Mouse (Mus musculus): ENCODE results near the gene Pias3.
"Not testable (repeated sequence)": the region's sequence is repeated elsewhere in the genome, so short reads cannot be mapped to it uniquely, and the experiment has no call there.

Gene Pias3

DNA sequence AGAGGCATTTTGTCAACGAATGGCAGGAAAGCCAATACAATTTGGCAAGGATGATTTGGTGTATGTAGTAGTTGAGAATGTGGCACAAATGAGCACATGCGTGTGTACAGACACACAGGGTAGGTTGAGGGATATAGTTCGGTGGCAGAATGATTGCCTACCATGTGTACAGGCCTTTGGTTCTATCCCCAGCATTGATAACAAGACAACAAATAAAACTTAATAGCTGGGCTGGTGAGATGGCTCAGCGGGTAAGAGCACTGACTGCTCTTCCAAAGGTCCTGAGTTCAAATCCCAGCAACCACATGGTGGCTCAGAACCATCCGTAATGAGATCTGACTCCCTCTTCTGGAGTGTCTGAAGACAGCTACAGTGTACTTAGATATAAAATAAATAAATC is 10.1 kb upstream of the Pias3 start:
- DNase-seq (ENCODE audit: low read depth), result not testable (repeated sequence)

DNA sequence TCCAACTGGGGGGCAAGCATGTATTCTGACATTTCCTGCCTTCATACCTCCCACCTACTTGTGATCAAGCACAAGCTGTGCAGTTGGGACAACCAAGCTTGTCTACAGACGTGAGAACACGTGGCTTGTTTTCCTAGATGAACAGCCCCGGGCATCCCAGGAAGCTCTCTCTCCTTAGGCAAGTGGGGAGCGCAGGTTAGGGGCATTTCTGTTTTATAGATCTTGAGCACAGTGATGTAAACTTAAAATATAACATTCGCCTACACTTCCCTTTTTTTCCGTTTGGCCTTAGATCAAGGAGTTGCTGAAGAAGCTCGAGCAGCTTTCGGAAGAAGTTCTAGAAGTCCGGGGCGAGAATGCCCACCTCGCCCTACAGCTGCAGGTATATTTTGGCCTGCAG is 7.3 kb upstream of the Pias3 start:
- DNase-seq (ENCODE audit: low read depth), result no peak

DNA sequence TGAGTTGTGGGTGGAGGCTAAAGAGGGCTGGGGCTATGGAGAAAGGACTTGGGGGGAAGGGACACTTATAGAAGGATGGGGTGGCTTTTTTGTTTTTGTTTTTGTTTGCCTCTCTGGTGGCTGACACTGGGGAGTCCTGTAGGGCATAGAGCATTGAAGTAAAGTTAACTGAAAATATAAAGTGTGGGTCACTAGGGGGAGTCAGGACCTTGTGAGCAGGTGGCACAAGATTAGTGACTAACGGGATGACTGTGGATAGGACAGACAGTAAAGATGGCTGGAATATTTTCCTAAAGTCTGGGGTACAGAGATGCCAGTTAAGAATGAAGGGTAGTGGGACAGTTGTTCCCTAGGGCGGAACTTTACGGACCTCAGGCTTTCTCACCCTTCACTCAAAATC is 5.9 kb upstream of the Pias3 start:
- peak; percentile 51 for DNase-seq (ENCODE audit: low read depth)

DNA sequence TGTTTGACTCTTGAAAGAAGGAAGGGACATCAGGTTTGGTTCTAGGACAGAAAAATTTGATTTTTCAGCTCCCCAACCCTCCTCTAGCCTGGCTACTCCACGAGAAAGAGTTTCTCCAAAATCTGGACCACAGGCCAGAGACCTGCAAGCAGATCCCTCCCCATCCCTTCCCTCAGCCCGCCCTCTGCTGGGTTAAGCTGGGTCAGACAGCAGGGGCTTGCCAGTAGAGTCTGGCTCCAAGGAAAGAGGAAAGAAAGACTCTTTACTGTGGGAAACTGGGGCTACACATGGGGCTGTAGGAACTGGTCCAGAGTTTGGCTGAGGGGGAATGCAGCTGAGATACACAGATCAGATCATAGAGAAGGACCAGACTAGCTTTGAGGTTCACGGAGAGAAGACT is 3.7 kb upstream of the Pias3 start:
- no peak for DNase-seq (ENCODE audit: low read depth)

DNA sequence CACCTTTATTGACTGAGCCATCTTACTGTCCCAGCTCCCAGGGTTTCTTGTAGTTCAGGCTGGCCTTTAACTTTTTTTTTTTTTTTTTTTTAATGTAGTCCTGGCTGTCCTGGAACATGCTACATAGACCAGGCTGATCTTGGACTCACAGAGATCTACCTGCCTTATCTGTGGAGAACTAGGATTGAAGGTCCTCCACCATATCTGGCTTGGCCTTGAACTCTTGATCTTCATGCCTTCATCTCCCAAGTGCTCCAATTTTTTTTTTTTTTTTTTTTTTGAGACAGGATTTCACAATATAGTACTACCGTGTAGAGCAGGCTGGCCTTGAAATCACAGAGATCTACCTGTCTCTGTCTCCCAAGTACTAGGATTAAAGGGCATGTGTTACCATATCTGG is 2.6 kb upstream of the Pias3 start:
- DNase-seq (ENCODE audit: low read depth), result no peak

DNA sequence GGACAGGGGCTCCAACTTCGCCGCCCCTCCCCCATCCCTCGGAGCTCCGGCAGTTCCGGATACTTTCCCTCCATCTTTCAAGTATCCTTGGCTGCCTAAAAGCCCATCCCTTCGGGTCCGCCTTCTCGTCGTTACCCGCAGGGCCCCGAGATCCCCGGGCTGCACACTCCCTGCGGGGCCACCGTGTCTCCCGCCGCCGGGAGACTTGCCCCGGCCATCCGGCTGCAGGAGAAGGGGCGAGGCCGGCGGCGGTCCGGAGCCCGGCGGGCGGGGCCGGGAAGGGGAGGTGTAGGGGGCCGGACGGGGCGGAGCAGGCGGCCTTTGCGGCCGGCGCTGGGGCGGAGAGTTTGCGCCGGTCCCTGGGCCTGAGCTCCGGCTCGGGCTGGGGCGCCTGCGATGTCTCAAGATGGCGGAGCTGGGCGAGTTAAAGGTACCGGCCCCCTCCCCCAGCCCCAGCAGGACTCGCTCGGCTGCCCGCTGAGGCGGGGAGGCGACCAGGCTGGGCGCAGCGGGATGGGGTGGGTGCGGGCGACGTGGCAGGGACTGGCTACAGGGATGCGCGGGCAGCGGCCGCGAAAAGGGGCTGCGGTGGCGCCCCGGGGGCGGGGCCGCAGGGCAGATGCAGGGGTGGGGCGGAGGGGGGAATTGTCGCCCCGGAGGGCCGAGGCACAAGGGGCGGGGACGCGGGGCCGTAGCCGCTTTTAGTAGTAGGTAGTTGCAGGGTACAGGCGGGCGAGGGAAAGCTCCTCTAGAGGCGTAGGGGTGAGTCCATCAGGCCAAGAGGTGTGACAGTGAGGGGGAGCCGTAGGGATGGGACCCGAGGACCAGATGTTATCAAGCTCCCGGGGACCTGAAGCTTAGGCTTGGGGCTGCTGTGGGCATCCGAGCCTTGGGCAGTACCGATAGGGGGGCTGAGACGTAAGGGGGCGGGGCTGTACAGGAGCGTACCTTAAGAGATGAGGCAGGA is 865 bp downstream of the Pias3 start:
- peak; percentile 87 for DNase-seq (ENCODE audit: low read depth)

DNA sequence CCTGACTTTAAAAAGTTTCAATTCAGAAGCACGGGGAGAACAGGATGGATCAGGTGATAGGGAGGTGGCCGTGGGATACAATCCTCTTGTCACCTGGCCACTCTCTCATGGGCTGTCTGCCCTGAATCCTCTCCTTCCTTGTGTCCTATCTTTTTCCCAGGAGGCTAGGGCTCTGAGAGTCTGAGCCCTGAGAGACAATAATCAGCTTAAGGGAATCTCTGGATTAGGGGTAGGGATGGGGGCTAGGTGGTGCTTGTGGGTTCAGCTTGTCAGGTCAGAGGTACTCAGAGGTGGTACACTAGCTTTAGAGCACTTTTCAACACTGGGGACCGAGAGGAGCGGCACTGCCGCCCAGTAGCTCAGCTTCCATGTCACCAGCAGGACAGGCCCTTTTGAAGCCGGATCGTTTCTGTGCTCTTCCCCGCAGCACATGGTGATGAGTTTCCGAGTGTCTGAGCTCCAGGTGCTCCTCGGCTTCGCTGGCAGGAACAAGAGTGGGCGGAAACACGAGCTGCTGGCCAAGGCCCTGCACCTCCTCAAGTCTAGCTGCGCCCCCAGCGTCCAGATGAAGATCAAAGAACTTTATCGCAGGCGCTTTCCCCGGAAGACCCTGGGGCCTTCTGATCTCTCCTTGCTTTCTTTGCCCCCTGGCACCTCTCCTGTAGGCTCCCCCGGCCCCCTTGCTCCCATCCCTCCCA is 3.0 kb downstream of the Pias3 start:
- DNase-seq (ENCODE audit: low read depth), result no peak

DNA sequence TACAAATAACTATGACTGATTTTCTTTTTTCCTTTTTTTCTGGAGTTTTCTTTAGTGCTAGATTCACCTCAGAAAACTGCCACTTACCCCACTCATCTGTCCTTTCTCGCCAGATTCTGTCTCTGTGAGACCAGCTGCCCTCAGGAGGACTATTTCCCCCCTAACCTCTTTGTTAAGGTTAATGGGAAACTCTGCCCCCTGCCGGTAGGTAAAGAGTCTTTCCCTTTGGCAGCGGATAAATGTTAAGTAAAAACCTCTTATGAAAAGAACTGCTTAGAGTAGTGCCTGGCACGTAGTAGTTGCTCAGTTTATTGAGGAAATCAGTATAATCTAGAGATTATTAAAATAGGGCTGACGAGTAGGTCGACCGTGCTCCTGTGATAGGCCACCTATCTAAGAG is 4.2 kb downstream of the Pias3 start:
- DNase-seq (ENCODE audit: low read depth), result peak; percentile 72

DNA sequence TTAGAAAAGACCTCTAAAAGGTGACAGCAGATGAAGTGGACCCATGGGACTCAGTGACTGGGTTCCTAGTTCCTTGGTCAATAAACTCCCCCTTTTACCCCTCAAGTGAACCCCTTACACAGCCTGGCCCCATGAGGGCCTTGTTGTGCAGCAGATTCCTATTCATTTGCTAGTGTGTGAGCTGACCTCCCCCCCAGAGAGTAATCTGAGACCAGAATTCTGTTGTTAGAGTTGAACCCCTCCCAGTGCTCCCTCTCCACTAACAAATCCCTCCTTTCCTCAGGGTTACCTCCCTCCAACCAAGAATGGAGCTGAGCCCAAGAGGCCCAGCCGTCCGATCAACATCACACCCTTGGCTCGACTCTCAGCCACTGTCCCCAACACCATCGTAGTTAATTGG is 4.8 kb downstream of the Pias3 start:
- no peak for DNase-seq (ENCODE audit: low read depth)

DNA sequence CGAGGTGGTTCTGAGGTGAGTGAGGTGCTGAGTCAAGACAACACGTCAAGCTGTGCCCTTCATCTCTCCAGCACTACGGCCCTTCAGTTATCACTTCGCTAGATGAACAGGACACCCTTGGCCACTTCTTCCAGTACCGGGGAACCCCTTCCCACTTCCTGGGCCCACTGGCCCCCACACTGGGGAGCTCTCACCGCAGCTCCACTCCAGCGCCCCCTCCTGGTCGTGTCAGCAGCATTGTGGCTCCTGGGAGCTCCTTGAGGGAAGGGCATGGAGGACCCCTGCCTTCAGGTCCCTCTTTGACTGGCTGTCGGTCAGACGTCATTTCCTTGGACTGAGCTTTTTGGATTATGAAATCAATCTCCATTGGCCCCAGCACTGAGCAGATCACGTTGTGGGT is 8.6 kb downstream of the Pias3 start:
- DNase-seq (ENCODE audit: low read depth), result peak; percentile 58

DNA sequence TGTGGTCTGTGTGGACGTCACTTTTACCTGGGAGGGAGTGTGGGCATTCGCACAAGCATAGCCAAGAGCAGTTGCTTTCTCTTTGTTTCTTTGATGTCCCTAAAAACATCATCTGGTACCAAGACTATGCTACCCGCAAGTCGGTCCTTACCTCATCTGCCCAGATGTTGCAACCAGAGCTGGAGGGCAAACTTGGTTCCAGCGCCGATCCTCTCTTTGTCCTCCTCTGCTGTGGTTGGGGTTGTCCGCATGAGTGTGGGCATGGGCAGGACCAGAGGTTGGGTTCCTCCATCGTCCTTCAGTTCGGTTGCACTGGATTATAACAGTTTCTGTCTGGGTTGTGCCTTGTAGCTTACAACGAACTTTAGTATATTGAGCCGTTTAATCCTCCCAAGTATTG is 10.0 kb downstream of the Pias3 start:
- no peak for DNase-seq (ENCODE audit: low read depth)

DNA sequence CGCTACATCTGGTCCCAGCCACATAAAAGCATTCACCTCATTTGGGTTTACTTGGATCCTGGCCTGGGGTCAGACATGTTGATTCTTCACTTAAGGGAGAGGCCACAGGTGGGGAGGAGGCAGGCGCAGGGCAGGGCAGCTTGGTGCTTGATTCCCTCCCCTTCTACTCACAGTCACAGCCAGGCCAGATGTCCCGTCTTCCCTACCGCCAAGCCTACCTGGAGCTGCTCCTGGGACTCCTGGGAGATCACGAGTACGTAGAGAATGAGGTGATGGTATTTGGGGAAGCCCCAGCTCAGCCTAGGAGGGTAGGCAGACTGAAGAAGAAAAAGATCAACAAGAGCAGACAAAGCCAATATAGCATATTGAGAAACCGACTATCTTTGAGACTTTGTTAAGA is 10.8 kb downstream of the Pias3 start:
- no peak for DNase-seq (ENCODE audit: low read depth)

DNA sequence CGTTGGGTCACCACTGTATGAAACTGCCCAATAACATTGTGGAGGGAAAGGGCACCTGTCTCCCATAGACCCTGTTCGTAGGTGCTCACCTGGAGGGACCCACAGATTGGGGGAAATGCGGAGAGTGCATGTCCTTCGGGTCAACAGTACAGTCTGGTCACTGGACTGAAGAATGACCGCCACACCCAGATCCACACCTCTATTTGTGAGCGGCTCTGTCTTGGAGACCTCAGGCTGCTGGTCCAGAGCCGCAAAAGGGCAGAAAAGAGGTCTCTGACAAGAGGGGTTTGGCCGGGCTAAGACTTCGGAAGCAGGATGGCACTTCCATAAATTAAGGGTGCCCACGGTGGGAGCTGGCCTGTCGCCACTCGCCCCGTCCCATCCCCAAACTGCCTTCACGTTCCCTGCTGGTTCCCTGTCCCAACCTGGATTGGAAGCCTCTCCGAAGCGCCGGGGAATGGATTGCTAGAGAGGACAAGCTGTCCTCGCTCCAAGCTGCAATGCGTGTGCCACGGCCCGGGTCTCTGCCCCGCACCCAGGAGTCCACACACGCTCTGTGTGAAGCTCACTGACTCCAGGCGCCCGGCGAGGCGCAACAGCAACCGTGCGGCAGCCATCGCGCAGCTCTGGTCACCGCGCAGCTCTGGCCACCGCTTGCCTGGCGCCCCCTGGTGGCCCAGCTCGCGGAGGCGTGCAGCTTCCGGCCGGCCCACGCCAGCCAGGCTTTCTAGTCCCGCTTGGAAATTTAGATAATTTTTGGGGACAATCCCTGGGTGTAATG is 11.9 kb downstream of the Pias3 start, which contains the start of gene Nudt17:
Nudt17 (minus strand) TSS at position 660 of the 781 bp plus-strand sequence.
- DNase-seq (ENCODE audit: low read depth), result peak; percentile 79

DNA sequence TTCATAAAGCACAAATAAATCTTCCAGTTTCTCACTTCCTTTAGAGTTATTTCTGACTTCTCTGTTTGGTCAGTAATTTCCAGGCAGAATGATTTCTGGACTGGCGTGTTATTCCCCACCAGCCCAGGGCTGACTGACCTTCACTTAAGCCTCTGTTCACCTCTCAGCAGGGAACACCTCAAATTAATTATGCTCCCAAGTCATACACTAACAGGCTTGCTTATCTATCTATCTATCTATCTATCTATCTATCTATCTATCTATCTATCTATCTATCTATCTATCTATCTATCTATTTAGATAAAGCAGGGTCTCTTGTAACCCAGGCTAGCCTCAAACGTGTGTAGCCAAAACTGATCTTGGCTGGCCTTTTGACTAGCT is 12.5 kb downstream of the Pias3 start:
- DNase-seq (ENCODE audit: low read depth), result no peak

DNA sequence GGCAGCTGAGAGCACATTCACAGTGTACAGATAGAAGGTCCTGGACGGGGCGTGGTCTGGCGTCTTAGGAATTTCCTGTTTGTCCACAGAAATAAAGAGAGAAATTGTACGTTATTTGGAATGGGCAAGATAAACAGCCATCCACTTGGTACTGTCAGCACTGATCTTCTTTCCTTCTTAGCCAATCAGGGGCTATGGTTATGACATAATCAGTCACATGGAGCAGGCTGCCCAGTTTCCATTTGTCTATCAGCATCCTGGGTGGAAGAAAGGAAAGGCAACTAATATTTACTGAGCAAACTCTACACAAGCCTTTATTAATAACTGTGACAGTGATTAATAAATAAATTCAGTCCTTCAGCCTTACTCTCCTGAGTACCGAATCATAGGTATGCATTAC is 18.1 kb downstream of the Pias3 start:
- DNase-seq (ENCODE audit: low read depth), result no peak

DNA sequence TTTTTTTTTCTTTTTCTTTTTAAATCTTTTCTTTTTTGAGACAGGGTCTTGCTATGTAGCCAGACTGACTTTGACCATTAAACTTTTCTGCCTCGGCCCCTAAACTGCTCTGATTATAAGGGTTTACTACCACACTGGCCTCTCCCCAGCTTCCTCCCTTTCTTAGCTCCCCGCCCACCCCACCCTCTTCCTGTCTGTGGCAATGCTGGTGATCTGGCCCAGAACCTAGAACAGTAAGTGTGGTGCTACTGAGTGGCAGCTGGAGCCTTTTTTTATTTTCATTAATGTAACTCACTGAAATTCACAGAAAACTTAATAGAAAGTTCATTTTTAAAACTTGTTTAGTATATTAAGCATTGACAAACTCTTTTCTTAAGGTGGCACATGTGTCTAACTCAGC is 19.7 kb downstream of the Pias3 start:
- DNase-seq (ENCODE audit: low read depth), result peak; percentile 47

DNA sequence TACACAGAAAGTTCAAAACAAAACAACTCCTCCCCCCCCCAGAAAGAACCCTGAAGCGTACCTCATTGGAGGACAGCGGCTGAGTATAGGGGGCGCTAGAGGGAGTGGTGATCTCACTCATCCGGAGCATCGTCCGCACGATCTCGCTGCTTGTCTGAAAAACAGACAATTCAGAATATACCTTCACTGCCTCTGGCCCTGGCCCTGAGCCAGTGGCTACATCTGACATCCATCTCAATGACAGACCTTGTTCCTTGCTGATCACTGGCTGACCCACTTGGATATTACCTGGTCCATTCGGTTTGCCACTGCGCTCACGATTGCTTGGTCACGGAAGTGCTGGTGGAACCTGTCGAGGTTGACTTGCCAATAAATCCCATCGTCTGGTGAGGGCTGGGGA is 23.0 kb downstream of the Pias3 start:
- peak; percentile 42 for DNase-seq (ENCODE audit: low read depth)

DNA sequence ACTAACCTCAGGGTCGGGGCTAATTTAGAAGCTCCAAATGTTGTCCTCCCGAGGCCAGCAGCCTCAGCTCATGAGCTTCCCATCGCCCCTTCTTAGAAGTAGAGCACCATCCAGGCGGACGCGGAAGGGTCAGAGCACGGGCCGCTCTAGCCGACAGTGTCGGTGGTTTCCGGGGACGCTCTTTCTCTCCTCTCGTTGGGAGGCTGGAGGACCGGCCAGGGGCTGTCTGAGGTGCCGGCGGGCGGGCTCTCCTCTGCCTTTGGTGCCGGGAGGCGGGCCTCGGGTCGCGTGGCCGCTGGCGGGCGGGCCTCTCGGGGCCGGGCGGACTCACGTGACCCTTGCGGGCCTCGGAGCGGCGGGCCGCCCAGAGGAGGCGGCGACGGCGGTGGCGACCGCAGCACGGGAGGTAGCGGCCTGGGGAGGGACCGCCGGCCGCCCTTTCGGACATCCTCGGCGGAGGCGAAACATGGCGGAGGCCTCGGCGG is 31.2 kb downstream of the Pias3 start, which contains the start of the genes Polr3c and Rnf115:
Polr3c (minus strand) TSS at position 286 of the 485 bp plus-strand sequence.
Rnf115 (plus strand) TSS at position 322 of the 485 bp plus-strand sequence.
- DNase-seq (ENCODE audit: low read depth), result peak; percentile 94

DNA sequence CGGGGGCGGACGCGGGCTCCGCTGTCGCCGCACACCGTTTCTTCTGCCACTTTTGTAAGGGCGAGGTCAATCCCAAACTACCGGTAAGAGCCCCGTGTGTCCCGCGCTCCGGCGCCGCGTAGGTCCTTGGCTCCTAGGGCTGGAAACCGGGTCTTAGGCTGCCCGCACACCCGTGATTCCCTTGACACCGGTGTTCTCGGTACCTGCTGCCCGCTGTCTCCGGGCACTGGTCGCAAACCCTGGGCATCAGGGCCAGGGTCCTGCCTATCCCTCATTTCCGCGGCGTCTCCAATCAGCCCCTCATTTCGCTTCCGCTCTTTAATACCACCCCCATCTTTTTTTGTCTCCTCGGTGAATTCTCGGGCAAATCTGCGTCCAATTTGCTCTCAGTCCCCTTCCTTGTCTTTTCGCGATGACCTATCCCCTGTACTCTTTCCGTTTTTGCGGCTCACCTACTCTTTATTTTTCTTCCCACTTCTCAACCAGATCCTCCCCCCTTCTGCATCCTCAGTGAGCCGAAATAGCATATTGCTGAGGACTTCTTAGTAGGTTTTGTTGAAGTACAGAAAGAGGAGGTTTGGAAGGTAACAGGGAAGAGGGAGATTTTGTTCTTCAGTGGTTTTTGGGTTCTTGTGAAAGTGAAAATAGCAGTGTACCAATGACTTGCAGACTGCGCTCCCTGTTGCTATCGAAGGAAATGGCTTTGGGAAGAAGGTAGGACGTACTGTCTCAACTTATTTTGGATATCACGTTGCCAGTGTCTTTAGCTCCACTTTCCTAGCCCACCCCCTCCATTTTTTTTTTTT is 31.8 kb downstream of the Pias3 start:
- peak; percentile 78 for DNase-seq (ENCODE audit: low read depth)

DNA sequence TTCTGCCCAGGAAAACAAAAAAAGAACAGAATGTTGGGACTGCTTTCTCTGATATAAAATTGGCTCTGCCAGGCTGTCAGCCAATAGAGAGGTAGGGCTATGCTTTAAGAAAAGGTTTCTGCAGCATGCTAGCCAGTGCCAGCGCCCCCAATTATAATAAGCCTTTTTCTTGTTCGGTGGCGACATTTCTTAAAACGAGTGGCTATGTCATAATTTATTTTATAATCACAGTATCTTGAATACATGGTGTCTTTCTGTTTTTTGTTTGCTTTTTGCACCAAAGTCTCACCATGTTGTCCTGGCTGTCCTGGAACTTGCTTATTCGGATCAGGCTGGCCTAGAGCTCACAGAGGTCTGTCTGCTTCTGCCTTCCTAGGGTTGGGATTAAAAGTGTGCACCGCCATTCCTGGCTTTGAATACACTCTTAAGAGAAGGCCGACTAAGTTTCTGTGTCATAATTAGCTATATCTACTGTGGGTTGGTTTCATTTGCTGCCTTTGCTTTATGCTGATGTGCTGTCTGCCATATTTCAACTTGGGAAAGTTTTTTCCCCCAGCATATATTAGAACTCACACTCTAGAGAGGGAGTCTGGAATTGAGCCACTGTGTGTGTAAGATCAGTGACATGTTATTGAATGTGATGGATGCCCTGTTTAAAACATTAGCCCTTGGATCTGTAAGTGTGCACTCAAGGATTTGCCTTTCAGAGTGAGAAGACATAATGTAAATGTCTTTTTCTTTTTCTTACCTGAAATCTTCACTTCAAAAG is 32.6 kb downstream of the Pias3 start:
- no peak for DNase-seq (ENCODE audit: low read depth)

DNA sequence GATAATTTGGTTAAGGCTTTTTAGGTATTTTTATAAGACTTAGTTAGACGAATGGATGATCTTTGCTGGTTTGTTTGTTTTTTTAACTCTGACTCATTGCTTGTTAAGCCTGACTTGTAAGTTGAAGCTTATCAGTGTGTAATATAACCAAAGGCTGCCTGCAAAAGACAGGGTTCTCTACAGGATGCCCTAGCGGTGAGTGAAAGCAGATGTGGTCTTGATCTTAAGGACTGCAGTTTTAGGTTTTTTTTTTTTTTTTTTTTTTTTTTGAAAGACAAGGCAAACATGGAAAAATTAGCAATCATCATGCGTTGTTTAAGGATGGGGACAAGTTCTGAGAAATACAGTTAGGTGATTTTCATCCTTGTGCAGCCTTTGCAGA is 33.2 kb downstream of the Pias3 start:
- peak; percentile 74 for DNase-seq (ENCODE audit: low read depth)
